ENCODE assay signal across 8 mouse cellular contexts in the genomic region with DNA sequence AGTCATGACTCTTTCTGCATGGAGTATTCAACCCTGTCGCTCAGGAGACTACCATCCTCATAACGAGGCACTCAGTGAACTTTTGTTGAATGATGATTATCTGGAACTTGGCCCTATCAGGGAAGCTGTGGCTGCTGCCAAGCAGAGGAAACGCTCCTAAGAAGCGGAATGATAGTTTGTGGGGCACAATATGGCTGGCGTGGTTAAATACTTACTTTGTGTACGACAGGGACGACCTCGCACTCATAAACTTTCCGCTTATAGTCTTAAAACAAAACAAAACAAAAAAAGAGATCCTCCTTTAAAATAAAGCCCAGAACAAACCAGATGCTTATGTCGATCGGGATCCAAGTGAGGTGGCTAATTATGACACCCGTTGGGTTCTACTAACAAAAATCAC. TPM values are rescaled to one million over a fixed set of nuclear protein-coding genes. Genes with fewer than 3 reads are reported as not detected.
DNase-seq lines count a peak whose midpoint lies in the region; ATAC-seq and TF ChIP-seq lines count a peak whose summit lies in the region.

No protein-coding gene starts in this region.

- H3K4me1 ChIP-seq in lung, embryonic 15.5 days, result peaks cover 16% of the 10 kb centered on the region
- peaks cover 19% of the 10 kb centered on the region for H3K4me1 ChIP-seq in heart, embryonic 16.5 days (ENCODE audit: control insufficient read depth, insufficient read depth, low read length)
- peaks cover 8% of the 10 kb centered on the region for H3K4me1 ChIP-seq in liver, postnatal 0 days (ENCODE audit: insufficient read depth)

- H3K27me3 ChIP-seq in lung, embryonic 15.5 days, result no peaks in the 10 kb centered on the region
- H3K27me3 ChIP-seq in heart, embryonic 16.5 days (ENCODE audit: control insufficient read depth, insufficient read depth, low read length), result no peaks in the 10 kb centered on the region
- H3K27me3 ChIP-seq in liver, postnatal 0 days (ENCODE audit: insufficient read depth, low read length), result no peaks in the 10 kb centered on the region

- H3K9me3 ChIP-seq in lung, embryonic 15.5 days, result no peaks in the 10 kb centered on the region
- H3K9me3 ChIP-seq in heart, embryonic 16.5 days (replicated peaks; ENCODE audit: control insufficient read depth, low read length), result no peaks in the 10 kb centered on the region
- H3K9me3 ChIP-seq in liver, postnatal 0 days (ENCODE audit: low read length), result no peaks in the 10 kb centered on the region

- intact Hi-C loops in gastrocnemius, postnatal 14 days (cut with DNase I; ENCODE audit: low total_unique reads), result no loop called here

- no peak for TF ChIP-seq CTCF in liver, postnatal 0 days (IDR thresholded peaks at IDR 0.05; ENCODE audit: low read depth)

- peak overlapping the region; percentile 99 for H3K27ac ChIP-seq in lung, embryonic 15.5 days
- peak overlapping the region; percentile 100 for H3K27ac ChIP-seq in heart, embryonic 16.5 days (ENCODE audit: low read length)
- H3K27ac ChIP-seq in liver, postnatal 0 days (ENCODE audit: low read depth), result peak overlapping the region; percentile 99

- H3K9ac ChIP-seq in lung, embryonic 15.5 days, result peak overlapping the region; percentile 75
- H3K9ac ChIP-seq in heart, embryonic 16.5 days (ENCODE audit: low read length), result peak overlapping the region; percentile 90
- peak overlapping the region; percentile 85 for H3K9ac ChIP-seq in liver, postnatal 0 days (replicated peaks)

- ATAC-seq in lung, embryonic 15.5 days (ENCODE audit: borderline replicate concordance, extremely low read depth, low FRiP score, low TSS enrichment), result no peak
- no peak for ATAC-seq in heart, embryonic 16.5 days (replicated peaks; ENCODE audit: extremely low read depth, insufficient read depth, low FRiP score)
- ATAC-seq in liver, postnatal 0 days, result no peak

- 2% methylated on average over 12 of the region's 12 CpGs for WGBS in lung, embryonic 15.5 days
- 2% methylated on average over 12 of the region's 12 CpGs for WGBS in heart, embryonic 16.5 days
- WGBS in liver, postnatal 0 days (ENCODE audit: insufficient replicate concordance), result 2% methylated on average over 12 of the region's 12 CpGs

- 0 out of 2 replicates have a peak, but pooled peaks have one; percentile 25 for TF ChIP-seq EP300 in liver, postnatal 0 days (IDR thresholded peaks at IDR 0.05; ENCODE audit: low read depth)

- H3K36me3 ChIP-seq in lung, embryonic 15.5 days, result peaks cover 12% of the 10 kb centered on the region; the same call in 1 of the 2 replicates
- peaks cover 8% of the 10 kb centered on the region; the same call in 1 of the 2 replicates for H3K36me3 ChIP-seq in heart, embryonic 16.5 days (ENCODE audit: control insufficient read depth, insufficient read depth)
- no peaks in the 10 kb centered on the region; the same call in 1 of the 2 replicates for H3K36me3 ChIP-seq in liver, postnatal 0 days (replicated peaks; ENCODE audit: insufficient read depth, low read length)

- DNase-seq in lung, adult 18-20 months, result no peak
- DNase-seq in c-Kit-positive CD71-positive TER-119-positive erythroid progenitor cells, embryonic 14.5 days (ENCODE audit: low spot score), result peak; percentile 54
- DNase-seq in liver, postnatal 0 days, result peak; percentile 27
- no peak for DNase-seq in gastrocnemius, postnatal 14 days
- no peak for DNase-seq in adrenal gland, postnatal 25 days
- DNase-seq in adrenal gland, postnatal 4 days (ENCODE audit: low spot score in 2 of 2), result no peak

- peak overlapping the region; percentile 74 for H3K4me2 ChIP-seq in lung, embryonic 15.5 days
- H3K4me2 ChIP-seq in heart, embryonic 16.5 days (ENCODE audit: low read depth, low read length), result peak overlapping the region; percentile 87
- H3K4me2 ChIP-seq in liver, postnatal 0 days (ENCODE audit: low read depth, low read length), result peak overlapping the region; percentile 81

- peak overlapping the region; percentile 83 for H3K4me3 ChIP-seq in lung, embryonic 15.5 days
- peak overlapping the region; percentile 89 for H3K4me3 ChIP-seq in heart, embryonic 16.5 days (ENCODE audit: low read length)
- H3K4me3 ChIP-seq in liver, postnatal 0 days (ENCODE audit: low read depth, low read length), result peak overlapping the region; percentile 67

RNA-seq across cellular contexts. Expression of a gene that starts 0.4 kb away (rescaled TPM):
- 42.4 and 45.2 TPM in 2 replicates for polyA plus RNA-seq in lung, embryonic 15.5 days (2015; fragmentation: Nextera tagmentation; extraction: Ambion mirVana)
- polyA plus RNA-seq in heart, embryonic 16.5 days (2015; fragmentation: Nextera tagmentation; extraction: Ambion mirVana), result 41.9 and 44.1 TPM in 2 replicates
- polyA plus RNA-seq in liver, postnatal 0 days (2015; fragmentation: Nextera tagmentation; extraction: Ambion mirVana), result 14.1 and 14.7 TPM in 2 replicates
- total RNA-seq in gastrocnemius, postnatal 14 days (2021), result 10 to 100 TPM; 11.2 to 13.2 TPM
- total RNA-seq in adrenal gland, postnatal 25 days (2021), result 28.8 and 33.8 TPM in 2 replicates
- total RNA-seq in adrenal gland, postnatal 4 days (2021), result 10 to 100 TPM; 35.7 to 38.0 TPM

RNA-seq across cellular contexts. Expression of a gene that starts 0.7 kb away (rescaled TPM):
- 109 and 112 TPM in 2 replicates for polyA plus RNA-seq in lung, embryonic 15.5 days (2015; fragmentation: Nextera tagmentation; extraction: Ambion mirVana)
- polyA plus RNA-seq in heart, embryonic 16.5 days (2015; fragmentation: Nextera tagmentation; extraction: Ambion mirVana), result 89.3 and 90.1 TPM in 2 replicates
- 37.3 and 37.7 TPM in 2 replicates for polyA plus RNA-seq in liver, postnatal 0 days (2015; fragmentation: Nextera tagmentation; extraction: Ambion mirVana)
- 10 to 100 TPM; 35.6 to 47.3 TPM for total RNA-seq in gastrocnemius, postnatal 14 days (2021)
- 64.1 and 67.8 TPM in 2 replicates for total RNA-seq in adrenal gland, postnatal 25 days (2021)
- 10 to 100 TPM; 82.2 to 88.4 TPM for total RNA-seq in adrenal gland, postnatal 4 days (2021)

RNA-seq across cellular contexts. Expression of a gene that starts 50.6 kb away (rescaled TPM):
- polyA plus RNA-seq in lung, embryonic 15.5 days (2015; fragmentation: Nextera tagmentation; extraction: Ambion mirVana), result 43.2 and 49.6 TPM in 2 replicates
- 29.0 and 31.9 TPM in 2 replicates for polyA plus RNA-seq in heart, embryonic 16.5 days (2015; fragmentation: Nextera tagmentation; extraction: Ambion mirVana)
- 3.6 and 5.2 TPM in 2 replicates for polyA plus RNA-seq in liver, postnatal 0 days (2015; fragmentation: Nextera tagmentation; extraction: Ambion mirVana)
- 10 to 100 TPM; 15.4 to 70.6 TPM for total RNA-seq in gastrocnemius, postnatal 14 days (2021)
- total RNA-seq in adrenal gland, postnatal 25 days (2021), result 35.7 and 57.7 TPM in 2 replicates
- 10 to 100 TPM; 59.7 to 80.6 TPM for total RNA-seq in adrenal gland, postnatal 4 days (2021)

Comparison
In these comparisons a context has a peak if more than half of its experiments do, and no peak if none do; other contexts are left out.
1. DNase-seq: peak in c-Kit-positive CD71-positive TER-119-positive erythroid progenitor cells, embryonic 14.5 days (single experiment) and liver, postnatal 0 days (single experiment); none in lung, adult 18-20 months (0 of 2), gastrocnemius, postnatal 14 days (single experiment), adrenal gland, postnatal 25 days (single experiment) and adrenal gland, postnatal 4 days (0 of 2).
2. Peak in every context shown above with its lines, with median percentiles within 50 percentile points of each other: H3K27ac ChIP-seq, H3K4me2 ChIP-seq, H3K4me3 ChIP-seq and H3K9ac ChIP-seq.